Mouse (Mus musculus) adrenal gland, postnatal 25 days (tissue): ENCODE measurements around the gene Btbd17. TPM values are rescaled to one million over a fixed set of nuclear protein-coding genes. Genes with fewer than 3 reads are reported as not detected.

ENCODE experiments used
- DNase-seq: peaks from one replicate; pipeline ENCODE4 v3.0.0; 2021; ENCODE audit warnings: mixed read lengths
- total RNA-seq: library from RNA; stranded (reverse); gene quantifications from 2 replicates; pipeline ENCODE4 v1.2.3, GENCODE M21; 2021

Btbd17 gene
- total RNA-seq, 1 experiment from 2014 or later, result not detected

GRCm38 (mm10) chr11:114764820-114765818 lies 30.6 kb downstream of the Btbd17 start, which contains the start of gene Kif19a:
Kif19a (plus strand) TSS chr11:114765388.
- peak; percentile 78 for DNase-seq

- DNase-seq, result no peak
Observed at GRCm38 (mm10) chr11:114747564-114748138, 48.1 kb downstream of the Btbd17 start.

- peak; percentile 93 for DNase-seq
Observed at GRCm38 (mm10) chr11:114745134-114745533, 50.6 kb downstream of the Btbd17 start.

- no peak for DNase-seq
Observed at GRCm38 (mm10) chr11:114741451-114741850, 54.3 kb downstream of the Btbd17 start.

Other genes with a start within 250 kb of the Btbd17 start
- 1,060 and 1,162 TPM in 2 replicates for gene Rpl38, start 127.4 kb downstream of the Btbd17 start, total RNA-seq
- gene Ttyh2, start 120.5 kb downstream of the Btbd17 start, total RNA-seq, result 120 and 145 TPM in 2 replicates
- gene Dnaic2, start 68.5 kb downstream of the Btbd17 start, total RNA-seq, result 0.67 and 1.2 TPM in 2 replicates
- 0.43 TPM in 1 of 2 replicates, not detected in the other for gene Kif19a, start 30.6 kb downstream of the Btbd17 start, total RNA-seq
- not detected in 2 replicates for gene Gpr142, start 3.0 kb upstream of the Btbd17 start, total RNA-seq
- 5.4 and 13.9 TPM in 2 replicates for gene Gprc5c, start 55.2 kb upstream of the Btbd17 start, total RNA-seq
- gene Cd300a, start 94.1 kb upstream of the Btbd17 start, total RNA-seq, result 0.76 and 0.95 TPM in 2 replicates
- gene Cd300lb, start 138.4 kb upstream of the Btbd17 start, total RNA-seq, result 0.57 and 0.64 TPM in 2 replicates
- gene Cd300c, start 173.2 kb upstream of the Btbd17 start, total RNA-seq, result not detected in 2 replicates
- 0.48 and 0.58 TPM in 2 replicates for gene Cd300ld, start 194.0 kb upstream of the Btbd17 start, total RNA-seq
- gene Cd300c2, start 205.9 kb upstream of the Btbd17 start, total RNA-seq, result 1.5 and 2.2 TPM in 2 replicates
- not detected in 2 replicates for gene Cd300ld2, start 220.2 kb upstream of the Btbd17 start, total RNA-seq
- gene Cd300ld4, start 231.1 kb upstream of the Btbd17 start, total RNA-seq, result not detected in 2 replicates
- 3.5 TPM in 1 of 2 replicates, not detected in the other for gene Cd300ld5, start 241.8 kb upstream of the Btbd17 start, total RNA-seq